16 mouse cellular contexts compared by ENCODE assay signal in genomic region chr6:135026755-135027154, GRCm38 (mm10). TPM values are rescaled to one million over a fixed set of nuclear protein-coding genes. Genes with fewer than 3 reads are reported as not detected.
DNase-seq lines count a peak whose midpoint lies in the region; ATAC-seq and TF ChIP-seq lines count a peak whose summit lies in the region.
"Had no signal": no experiment of that assay in that cellular context is flagged by ENCODE, and none has a peak within 500 bp of the region (broad histone marks: within the 10 kb centered on the region; RNA-seq: fewer than 3 reads in every experiment).

No protein-coding gene starts in this region.

- DNase-seq in heart, adult 11 months, result no peak
- DNase-seq in midbrain, embryonic 10.5 days (ENCODE audit: low spot score), result no peak
- peak; percentile 78 for DNase-seq in NIH3T3 (ENCODE audit: low read depth)
- no peak for DNase-seq in ovary, adult 18-20 months (ENCODE audit: low spot score)
- DNase-seq in right cerebral cortex, postnatal 36 days (ENCODE audit: low spot score in 2 of 2), result no peak
- DNase-seq: liver, embryonic 13.5 days; right cerebral cortex, postnatal 4 days; thymus, adult 18-20 months had no signal

- H3K4me1 ChIP-seq in heart, embryonic 16.5 days (ENCODE audit: control insufficient read depth, insufficient read depth, low read length), result peaks cover 4% of the 10 kb centered on the region
- no peaks in the 10 kb centered on the region for H3K4me1 ChIP-seq in midbrain, embryonic 13.5 days (replicated peaks)
- no peaks in the 10 kb centered on the region for H3K4me1 ChIP-seq in midbrain, embryonic 10.5 days
- peaks cover 3% of the 10 kb centered on the region; the same call in 1 of the 2 replicates for H3K4me1 ChIP-seq in intestine, postnatal 0 days (replicated peaks; ENCODE audit: control insufficient read depth, insufficient read depth, low read length)
- H3K4me1 ChIP-seq: forebrain, embryonic 12.5 days; liver, embryonic 13.5 days; neural tube, embryonic 13.5 days had no signal

- ATAC-seq in heart, embryonic 16.5 days (replicated peaks; ENCODE audit: extremely low read depth, insufficient read depth, low FRiP score), result peak; percentile 39; the same call in 1 of the 2 replicates
- ATAC-seq in midbrain, embryonic 13.5 days, result peak; percentile 40; the same call in 1 of the 2 replicates
- ATAC-seq in intestine, postnatal 0 days, result no peak

- H3K4me3 ChIP-seq in heart, embryonic 16.5 days (ENCODE audit: low read length), result no peak overlapping the region
- no peak overlapping the region for H3K4me3 ChIP-seq in midbrain, embryonic 13.5 days (replicated peaks)
- H3K4me3 ChIP-seq in midbrain, embryonic 10.5 days, result no peak overlapping the region
- H3K4me3 ChIP-seq in intestine, postnatal 0 days (ENCODE audit: low read depth, low read length), result no peak overlapping the region
- H3K4me3 ChIP-seq: forebrain, embryonic 12.5 days; limb, embryonic 12.5 days; liver, embryonic 13.5 days; megakaryocyte, embryonic 14.5 days; neural tube, embryonic 13.5 days had no signal

- peaks cover 25% of the 10 kb centered on the region for H3K36me3 ChIP-seq in heart, embryonic 16.5 days (ENCODE audit: control insufficient read depth, insufficient read depth)
- peaks cover 37% of the 10 kb centered on the region for H3K36me3 ChIP-seq in midbrain, embryonic 13.5 days
- H3K36me3 ChIP-seq in midbrain, embryonic 10.5 days, result peaks cover 34% of the 10 kb centered on the region
- peaks cover 27% of the 10 kb centered on the region for H3K36me3 ChIP-seq in intestine, postnatal 0 days (ENCODE audit: control insufficient read depth, insufficient read depth)

- H3K9ac ChIP-seq in heart, embryonic 16.5 days (ENCODE audit: low read length), result no peak overlapping the region
- no peak overlapping the region for H3K9ac ChIP-seq in midbrain, embryonic 13.5 days (replicated peaks)
- H3K9ac ChIP-seq in intestine, postnatal 0 days (ENCODE audit: low read depth, low read length), result no peak overlapping the region
- H3K9ac ChIP-seq: forebrain, embryonic 12.5 days; limb, embryonic 12.5 days; liver, embryonic 13.5 days; neural tube, embryonic 13.5 days had no signal

- no peak overlapping the region for H3K4me2 ChIP-seq in heart, embryonic 16.5 days (ENCODE audit: low read depth, low read length)
- H3K4me2 ChIP-seq in midbrain, embryonic 13.5 days (replicated peaks), result no peak overlapping the region
- no peak overlapping the region for H3K4me2 ChIP-seq in intestine, postnatal 0 days (replicated peaks; ENCODE audit: low read depth)
- H3K4me2 ChIP-seq: forebrain, embryonic 12.5 days; limb, embryonic 12.5 days; liver, embryonic 13.5 days; neural tube, embryonic 13.5 days had no signal

- H3K27me3 ChIP-seq in heart, embryonic 16.5 days (ENCODE audit: control insufficient read depth, insufficient read depth, low read length), result no peaks in the 10 kb centered on the region
- no peaks in the 10 kb centered on the region for H3K27me3 ChIP-seq in midbrain, embryonic 13.5 days
- no peaks in the 10 kb centered on the region for H3K27me3 ChIP-seq in midbrain, embryonic 10.5 days (ENCODE audit: low read depth, poor library complexity, severe bottlenecking)
- H3K27me3 ChIP-seq in intestine, postnatal 0 days (replicated peaks; ENCODE audit: control insufficient read depth, insufficient read depth, low read length), result no peaks in the 10 kb centered on the region
- H3K27me3 ChIP-seq: forebrain, embryonic 12.5 days; limb, embryonic 12.5 days; liver, embryonic 13.5 days; neural tube, embryonic 13.5 days had no signal

- no peak for TF ChIP-seq CTCF in intestine, postnatal 0 days (IDR thresholded peaks at IDR 0.05; ENCODE audit: low read depth)

- 40% methylated on average over 2 of the region's 2 CpGs for WGBS in heart, embryonic 16.5 days
- WGBS in midbrain, embryonic 13.5 days, result 90% methylated on average over 2 of the region's 2 CpGs
- 83% methylated on average over 2 of the region's 2 CpGs for WGBS in midbrain, embryonic 10.5 days
- 74% methylated on average over 2 of the region's 2 CpGs for WGBS in intestine, postnatal 0 days

- H3K27ac ChIP-seq in heart, embryonic 16.5 days (ENCODE audit: low read length), result no peak overlapping the region
- no peak overlapping the region for H3K27ac ChIP-seq in midbrain, embryonic 13.5 days
- no peak overlapping the region for H3K27ac ChIP-seq in midbrain, embryonic 10.5 days (replicated peaks)
- H3K27ac ChIP-seq in intestine, postnatal 0 days (ENCODE audit: low read depth, low read length), result peak overlapping the region; percentile 35; the same call in 1 of the 2 replicates
- H3K27ac ChIP-seq: forebrain, embryonic 12.5 days; hindbrain, postnatal 0 days; limb, embryonic 12.5 days; liver, embryonic 13.5 days; neural tube, embryonic 13.5 days had no signal

- H3K9me3 ChIP-seq in heart, embryonic 16.5 days (replicated peaks; ENCODE audit: control insufficient read depth, low read length), result no peaks in the 10 kb centered on the region
- H3K9me3 ChIP-seq in midbrain, embryonic 13.5 days, result no peaks in the 10 kb centered on the region
- no peaks in the 10 kb centered on the region for H3K9me3 ChIP-seq in midbrain, embryonic 10.5 days (replicated peaks)
- H3K9me3 ChIP-seq in intestine, postnatal 0 days (ENCODE audit: control insufficient read depth), result no peaks in the 10 kb centered on the region
- H3K9me3 ChIP-seq: forebrain, embryonic 12.5 days; limb, embryonic 12.5 days; liver, embryonic 13.5 days; megakaryocyte, embryonic 14.5 days; neural tube, embryonic 13.5 days had no signal

RNA-seq across cellular contexts. Expression of gene Ddx47, which starts 15.3 kb away (rescaled TPM):
- polyA plus RNA-seq in heart, embryonic 16.5 days (2015; fragmentation: Nextera tagmentation; extraction: Ambion mirVana), result 71.5 and 77.1 TPM in 2 replicates
- polyA plus RNA-seq in midbrain, embryonic 13.5 days (2015; fragmentation: Nextera tagmentation; extraction: Ambion mirVana), result 87.6 TPM in 2 replicates
- 105 and 108 TPM in 2 replicates for polyA plus RNA-seq in midbrain, embryonic 10.5 days (2016; fragmentation: Nextera tagmentation; extraction: Ambion mirVana)
- 32.6 and 33.5 TPM in 2 replicates for polyA plus RNA-seq in intestine, postnatal 0 days (2015; fragmentation: Nextera tagmentation; extraction: Ambion mirVana)

RNA-seq across cellular contexts. Expression of gene Gprc5a, which starts 38.7 kb away (rescaled TPM):
- 5.6 and 15.2 TPM in 2 replicates for polyA plus RNA-seq in heart, embryonic 16.5 days (2015; fragmentation: Nextera tagmentation; extraction: Ambion mirVana)
- polyA plus RNA-seq in midbrain, embryonic 13.5 days (2015; fragmentation: Nextera tagmentation; extraction: Ambion mirVana), result 0.53 and 0.98 TPM in 2 replicates
- 3.3 and 3.5 TPM in 2 replicates for polyA plus RNA-seq in midbrain, embryonic 10.5 days (2016; fragmentation: Nextera tagmentation; extraction: Ambion mirVana)
- polyA plus RNA-seq in intestine, postnatal 0 days (2015; fragmentation: Nextera tagmentation; extraction: Ambion mirVana), result 3.3 and 4.2 TPM in 2 replicates

RNA-seq across cellular contexts. Expression of gene Apold1, which starts 45.2 kb away (rescaled TPM):
- polyA plus RNA-seq in heart, embryonic 16.5 days (2015; fragmentation: Nextera tagmentation; extraction: Ambion mirVana), result 8.9 and 9.9 TPM in 2 replicates
- 3.0 and 3.7 TPM in 2 replicates for polyA plus RNA-seq in midbrain, embryonic 13.5 days (2015; fragmentation: Nextera tagmentation; extraction: Ambion mirVana)
- polyA plus RNA-seq in midbrain, embryonic 10.5 days (2016; fragmentation: Nextera tagmentation; extraction: Ambion mirVana), result 2.5 and 2.8 TPM in 2 replicates
- 2.2 and 3.2 TPM in 2 replicates for polyA plus RNA-seq in intestine, postnatal 0 days (2015; fragmentation: Nextera tagmentation; extraction: Ambion mirVana)
